Mouse (Mus musculus) stomach, embryonic 16.5 days (tissue): Measurements from ENCODE around the gene Pde11a. TPM values are rescaled to one million over a fixed set of nuclear protein-coding genes. Genes with fewer than 3 reads are reported as not detected.

Source experiments
- ATAC-seq: fragments of 200-750 bp; cut with Nextera tagmentation; 2 replicates; pipeline ENCODE4 v1.8.0; 2017; ENCODE audit warnings: moderate number of reproducible peaks, moderate TSS enrichment; ENCODE audit not compliant: insufficient read depth, low FRiP score
- H3K27ac ChIP-seq: fragments of 300-500 bp; sonication (generic); 2 replicates; pipeline ENCODE4 v1.5.1; 2014; ENCODE audit warnings: low read length
- H3K27me3 ChIP-seq: fragments of 300-500 bp; sonication (generic); 2 replicates; pipeline ENCODE4 v1.6.1; 2014; ENCODE audit warnings: low read length, control low read depth, mixed read lengths; ENCODE audit not compliant: control insufficient read depth, insufficient read depth
- H3K36me3 ChIP-seq: fragments of 300-500 bp; sonication (generic); 2 replicates; pipeline ENCODE4 v1.6.1; 2014; ENCODE audit warnings: low read length; ENCODE audit not compliant: control insufficient read depth, insufficient read depth
- H3K4me1 ChIP-seq: fragments of 300-500 bp; sonication (generic); 2 replicates; pipeline ENCODE4 v1.6.1; 2014; ENCODE audit warnings: low read length, control low read depth, mixed read lengths; ENCODE audit not compliant: control insufficient read depth, insufficient read depth
- H3K4me2 ChIP-seq: fragments of 300-500 bp; sonication (generic); 2 replicates; pipeline ENCODE4 v1.6.1; 2014; ENCODE audit warnings: low read depth, low read length, mixed read lengths
- H3K4me3 ChIP-seq: fragments of 300-500 bp; sonication (generic); replicated peaks from 2 replicates; pipeline ENCODE4 v1.5.1; 2014; ENCODE audit warnings: mild to moderate bottlenecking, low read length
- H3K9ac ChIP-seq: fragments of 300-500 bp; sonication (generic); 2 replicates; pipeline ENCODE4 v1.6.1; 2014; ENCODE audit warnings: low read length
- H3K9me3 ChIP-seq: fragments of 300-500 bp; sonication (generic); replicated peaks from 2 replicates; pipeline ENCODE4 v1.6.1; 2016; ENCODE audit warnings: low read length, control low read depth; ENCODE audit not compliant: control insufficient read depth
- WGBS: fragments of 180-500 bp; shearing (Covaris S2); extraction: QIAGEN DNeasy Blood & Tissue Kit; methylation state at CpG from one replicate; pipeline ENCODE4 v1.1.7; 2014; 5-methylcytosine and 5-hydroxymethylcytosine counted together
- polyA plus RNA-seq: library from polyadenylated mRNA; unstranded; fragments of >200 nt; fragmentation: Nextera tagmentation; extraction: Ambion mirVana; gene quantifications from 2 replicates; pipeline ENCODE4 v1.2.1, GENCODE M21; 2015

The Pde11a gene
- polyA plus RNA-seq, 1 experiment from 2014 or later, result 0.08 TPM

- peak overlapping the region; percentile 33 for H3K4me2 ChIP-seq
- no peaks in the 10 kb centered on the region for H3K36me3 ChIP-seq
- no peak overlapping the region for H3K9ac ChIP-seq
- 49% methylated on average over 8 of the region's 8 CpGs for WGBS
- no peak overlapping the region for H3K4me3 ChIP-seq
- H3K27me3 ChIP-seq, result no peaks in the 10 kb centered on the region
- ATAC-seq, result no peak
- no peaks in the 10 kb centered on the region for H3K9me3 ChIP-seq
- H3K27ac ChIP-seq, result peak overlapping the region; percentile 34; the same call in 1 of the 2 replicates
- H3K4me1 ChIP-seq, result peaks cover 13% of the 10 kb centered on the region; the same call in 1 of the 2 replicates
Measured at GRCm38 (mm10) chr2:76097284-76097683, 241.3 kb downstream of the Pde11a start.

- H3K27ac ChIP-seq, result no peak overlapping the region
- no peak for ATAC-seq
- WGBS, result 95% methylated on average over 5 of the region's 5 CpGs
- H3K27me3 ChIP-seq, result no peaks in the 10 kb centered on the region
- H3K36me3 ChIP-seq, result no peaks in the 10 kb centered on the region
- H3K9me3 ChIP-seq, result no peaks in the 10 kb centered on the region
- H3K4me1 ChIP-seq, result peaks cover 13% of the 10 kb centered on the region; the same call in 1 of the 2 replicates
- no peak overlapping the region for H3K4me2 ChIP-seq
- H3K4me3 ChIP-seq, result no peak overlapping the region
- H3K9ac ChIP-seq, result no peak overlapping the region
Measured at GRCm38 (mm10) chr2:76095861-76096260, 242.7 kb downstream of the Pde11a start.

GRCm38 (mm10) chr2:76090506-76090905 is 248.1 kb downstream of the Pde11a start:
- no peaks in the 10 kb centered on the region for H3K9me3 ChIP-seq
- no peaks in the 10 kb centered on the region for H3K27me3 ChIP-seq
- peaks cover 19% of the 10 kb centered on the region for H3K4me1 ChIP-seq
- no peak overlapping the region for H3K9ac ChIP-seq
- no peak for ATAC-seq
- no peaks in the 10 kb centered on the region for H3K36me3 ChIP-seq
- peak overlapping the region; percentile 52; the same call in 1 of the 2 replicates for H3K27ac ChIP-seq
- no peak overlapping the region for H3K4me3 ChIP-seq
- H3K4me2 ChIP-seq, result no peak overlapping the region

GRCm38 (mm10) chr2:76088844-76089243 is 249.7 kb downstream of the Pde11a start:
- peaks cover 19% of the 10 kb centered on the region for H3K4me1 ChIP-seq
- no peaks in the 10 kb centered on the region for H3K9me3 ChIP-seq
- no peaks in the 10 kb centered on the region for H3K27me3 ChIP-seq
- H3K4me2 ChIP-seq, result no peak overlapping the region
- H3K9ac ChIP-seq, result no peak overlapping the region
- H3K27ac ChIP-seq, result peak overlapping the region; percentile 73
- WGBS, result 37% methylated on average over 4 of the region's 4 CpGs
- no peaks in the 10 kb centered on the region for H3K36me3 ChIP-seq
- H3K4me3 ChIP-seq, result no peak overlapping the region
- ATAC-seq, result peak; percentile 48; the same call in 1 of the 2 replicates

- H3K4me3 ChIP-seq, result no peak overlapping the region
- ATAC-seq, result peak; percentile 10; the same call in 1 of the 2 replicates
- peak overlapping the region; percentile 61 for H3K27ac ChIP-seq
- no peaks in the 10 kb centered on the region for H3K9me3 ChIP-seq
- H3K4me1 ChIP-seq, result peaks cover 19% of the 10 kb centered on the region
- H3K9ac ChIP-seq, result no peak overlapping the region
- H3K27me3 ChIP-seq, result no peaks in the 10 kb centered on the region
- no peaks in the 10 kb centered on the region for H3K36me3 ChIP-seq
- 38% methylated on average over 5 of the region's 5 CpGs for WGBS
- H3K4me2 ChIP-seq, result no peak overlapping the region
Measured at GRCm38 (mm10) chr2:76088413-76088812, 250.2 kb downstream of the Pde11a start.

DNA sequence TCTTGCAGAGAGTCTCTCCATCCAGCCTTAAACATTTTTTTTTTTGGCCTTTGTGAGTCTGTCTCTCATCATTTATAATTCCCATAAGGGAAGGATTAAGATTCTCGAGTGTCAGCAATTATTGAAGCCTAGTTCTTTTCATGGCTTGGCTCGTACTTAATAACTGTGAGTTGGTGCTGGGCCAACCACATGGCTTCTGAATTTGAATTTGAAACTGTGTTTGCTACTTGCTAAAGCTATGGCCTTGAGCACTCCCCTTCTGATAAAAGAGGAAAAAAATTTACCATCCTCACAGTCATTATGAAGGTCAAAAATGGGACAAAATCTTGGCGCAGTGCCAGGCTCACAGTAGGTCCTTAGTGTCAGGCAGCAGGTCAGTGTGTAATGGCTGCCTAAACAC is 251.4 kb downstream of the Pde11a start:
- Histone ChIP-seq H3K4me1 (peaks cover 19% of the 10 kb centered on the region), H3K9me3 (no peaks in the 10 kb centered on the region), H3K4me3 (no peak overlapping the region), H3K9ac (no peak overlapping the region), H3K36me3 (no peaks in the 10 kb centered on the region), H3K27ac (peak overlapping the region; percentile 61), H3K4me2 (no peak overlapping the region), H3K27me3 (no peaks in the 10 kb centered on the region)
- 46% methylated on average over 3 of the region's 3 CpGs for WGBS
- ATAC-seq, result peak; percentile 35; the same call in 1 of the 2 replicates

DNA sequence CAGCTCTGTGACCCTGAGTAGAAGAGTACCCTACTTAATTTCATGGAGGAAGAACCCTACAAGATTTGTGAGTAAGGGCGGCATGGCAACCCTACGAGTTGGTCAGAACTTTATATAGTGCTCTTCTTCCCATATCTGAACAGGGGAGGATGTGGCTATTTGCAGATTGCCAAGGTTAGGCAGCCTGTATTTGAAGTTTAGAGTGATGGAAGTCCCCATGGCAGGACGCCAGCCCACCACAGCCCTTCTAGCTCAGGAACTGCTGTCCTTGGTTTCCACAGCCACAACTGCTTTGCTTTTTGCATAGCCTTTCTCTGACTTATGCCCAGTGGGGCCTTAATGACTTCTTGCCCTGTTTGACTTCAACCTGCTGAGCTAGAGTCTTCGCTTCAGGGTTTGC is 253.6 kb downstream of the Pde11a start:
- Histone ChIP-seq H3K36me3 (no peaks in the 10 kb centered on the region), H3K4me1 (peaks cover 19% of the 10 kb centered on the region), H3K27me3 (no peaks in the 10 kb centered on the region), H3K9me3 (no peaks in the 10 kb centered on the region), H3K27ac (no peak overlapping the region), H3K9ac (no peak overlapping the region), H3K4me2 (no peak overlapping the region), H3K4me3 (no peak overlapping the region)
- ATAC-seq, result no peak
- 84% methylated on average over 4 of the region's 4 CpGs for WGBS

GRCm38 (mm10) chr2:76083901-76084300 is 254.7 kb downstream of the Pde11a start:
- Histone ChIP-seq H3K27me3 (no peaks in the 10 kb centered on the region), H3K9ac (no peak overlapping the region), H3K4me2 (no peak overlapping the region), H3K4me1 (peaks cover 15% of the 10 kb centered on the region; the same call in 1 of the 2 replicates), H3K4me3 (no peak overlapping the region), H3K36me3 (no peaks in the 10 kb centered on the region), H3K27ac (no peak overlapping the region), H3K9me3 (no peaks in the 10 kb centered on the region)
- 53% methylated on average over 3 of the region's 3 CpGs for WGBS
- no peak for ATAC-seq

- H3K36me3 ChIP-seq, result no peaks in the 10 kb centered on the region
- H3K9ac ChIP-seq, result no peak overlapping the region
- no peaks in the 10 kb centered on the region for H3K9me3 ChIP-seq
- H3K4me1 ChIP-seq, result peaks cover 12% of the 10 kb centered on the region; the same call in 1 of the 2 replicates
- ATAC-seq, result no peak
- no peaks in the 10 kb centered on the region for H3K27me3 ChIP-seq
- H3K4me2 ChIP-seq, result no peak overlapping the region
- WGBS, result 96% methylated on average over 2 of the region's 2 CpGs
- H3K4me3 ChIP-seq, result no peak overlapping the region
- no peak overlapping the region for H3K27ac ChIP-seq
Measured at GRCm38 (mm10) chr2:76083396-76083795, 255.2 kb downstream of the Pde11a start.
